Mouse (Mus musculus) kidney, adult 2 months (tissue): Measurements from ENCODE around the gene Cnot2.

Experiments
- CTCF ChIP-seq: fragments of 200-500 bp; conservative IDR thresholded peaks from 2 replicates; pipeline ENCODE4 v1.5.1; 2011; ENCODE audit warnings: low read depth, mild to moderate bottlenecking, control low read depth, low read length, moderate library complexity, mixed read lengths; ENCODE audit not compliant: insufficient read depth, insufficient read length
- POLR2A ChIP-seq: fragments of 200-500 bp; IDR thresholded peaks from one replicate; pipeline ENCODE4 v1.6.1; 2011; ENCODE audit warnings: low read depth, low read length, control low read depth

GRCm38 (mm10) chr10:116447176-116447575 lies 134.1 kb downstream of the Cnot2 start:
- no peak for TF ChIP-seq POLR2A
- no peak for TF ChIP-seq CTCF
